Mouse (Mus musculus) limb, embryonic 13.5 days (tissue): ENCODE measurements around the gene Ttc30a2. TPM values are rescaled to one million over a fixed set of nuclear protein-coding genes. Genes with fewer than 3 reads are reported as not detected.
"Not testable (repeated sequence)": the region's sequence is repeated elsewhere in the genome, so short reads cannot be mapped to it uniquely, and the experiment has no call there.

Experiments used
- ATAC-seq: fragments of 200-750 bp; cut with Nextera tagmentation; 2 replicates; pipeline ENCODE4 v1.8.0; 2017; ENCODE audit warnings: low read depth, moderate number of reproducible peaks, moderate TSS enrichment; ENCODE audit not compliant: low FRiP score
- H3K27ac ChIP-seq: fragments of 300-500 bp; sonication (generic); 2 replicates; pipeline ENCODE4 v1.5.1; 2015; ENCODE audit warnings: inconsistent platforms, mild to moderate bottlenecking, moderate library complexity
- H3K27me3 ChIP-seq: fragments of 300-500 bp; sonication (generic); 2 replicates; pipeline ENCODE4 v1.6.1; 2015; ENCODE audit warnings: mild to moderate bottlenecking, inconsistent platforms
- H3K36me3 ChIP-seq: fragments of 300-500 bp; sonication (generic); 2 replicates; pipeline ENCODE4 v1.6.1; 2015; ENCODE audit warnings: inconsistent platforms, mild to moderate bottlenecking, moderate library complexity
- H3K4me1 ChIP-seq: fragments of 300-500 bp; sonication (generic); 2 replicates; pipeline ENCODE4 v1.6.1; 2015; ENCODE audit warnings: inconsistent platforms
- H3K4me2 ChIP-seq: fragments of 300-500 bp; sonication (generic); replicated peaks from 2 replicates; pipeline ENCODE4 v1.6.1; 2015; ENCODE audit warnings: inconsistent platforms, mild to moderate bottlenecking, moderate library complexity
- H3K4me3 ChIP-seq: fragments of 300-500 bp; sonication (generic); 2 replicates; pipeline ENCODE4 v1.5.1; 2015; ENCODE audit warnings: moderate library complexity, mild to moderate bottlenecking, inconsistent platforms
- H3K9ac ChIP-seq: fragments of 300-500 bp; sonication (generic); 2 replicates; pipeline ENCODE4 v1.6.1; 2015; ENCODE audit warnings: mild to moderate bottlenecking, inconsistent platforms
- H3K9me3 ChIP-seq: fragments of 300-500 bp; sonication (generic); 2 replicates; pipeline ENCODE4 v1.6.1; 2016; ENCODE audit warnings: inconsistent platforms
- WGBS: fragments of 180-500 bp; shearing (Covaris S2); methylation state at CpG from one replicate; pipeline ENCODE4 v1.1.7; 2015; 5-methylcytosine and 5-hydroxymethylcytosine counted together
- polyA plus RNA-seq: library from polyadenylated mRNA; unstranded; fragments of >200 nt; fragmentation: Nextera tagmentation; extraction: Ambion mirVana; gene quantifications from 2 replicates; pipeline ENCODE4 v1.2.1, GENCODE M21; 2015

Gene Ttc30a2
- polyA plus RNA-seq, 1 experiment from 2014 or later, result 0.42 TPM

DNA sequence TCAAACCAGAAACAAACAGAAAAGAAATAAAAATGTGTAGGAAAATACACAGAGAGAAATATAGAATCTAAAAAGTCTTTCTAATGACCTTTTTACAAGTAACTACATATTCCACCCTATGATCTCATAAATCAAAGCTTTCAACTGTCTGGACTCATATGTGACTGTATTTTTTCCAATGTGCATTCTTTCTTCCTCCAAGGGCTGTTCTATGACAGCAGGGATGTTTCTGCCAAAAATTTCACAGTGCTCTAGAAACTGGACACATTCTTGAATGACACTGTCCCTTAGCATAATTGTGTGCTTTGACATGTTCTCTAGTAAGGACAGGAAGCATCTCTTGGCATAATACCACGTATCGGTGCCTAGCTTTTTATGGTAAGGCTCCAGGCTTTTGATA, 1.9 kb downstream of the Ttc30a2 start:
- not testable (repeated sequence) for H3K9ac ChIP-seq, H3K36me3 ChIP-seq, H3K4me3 ChIP-seq, H3K4me1 ChIP-seq, H3K4me2 ChIP-seq, H3K27me3 ChIP-seq, H3K9me3 ChIP-seq, H3K27ac ChIP-seq, ATAC-seq
- 84% methylated on average over 2 of the region's 2 CpGs for WGBS

DNA sequence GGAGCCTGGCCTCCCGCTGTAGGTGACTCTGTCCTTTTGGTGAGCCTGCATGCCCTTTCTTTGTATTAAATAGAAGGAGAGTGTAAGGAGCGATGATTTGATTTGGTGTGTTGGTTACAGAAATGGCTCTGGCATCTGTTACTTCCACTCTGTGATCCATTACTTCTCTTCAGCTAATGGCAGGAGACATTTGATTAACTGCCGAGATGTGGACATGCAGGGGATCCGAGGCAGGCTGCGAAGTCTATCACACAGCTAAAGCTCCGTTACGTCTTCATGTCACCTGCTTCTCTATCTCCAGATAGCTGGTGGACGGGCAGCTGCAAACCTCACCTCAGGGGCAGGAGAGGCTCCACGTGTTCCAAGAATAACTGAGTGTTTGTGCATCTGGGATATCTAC, 3.8 kb downstream of the Ttc30a2 start:
- no peaks in the 10 kb centered on the region for H3K27me3 ChIP-seq

DNA sequence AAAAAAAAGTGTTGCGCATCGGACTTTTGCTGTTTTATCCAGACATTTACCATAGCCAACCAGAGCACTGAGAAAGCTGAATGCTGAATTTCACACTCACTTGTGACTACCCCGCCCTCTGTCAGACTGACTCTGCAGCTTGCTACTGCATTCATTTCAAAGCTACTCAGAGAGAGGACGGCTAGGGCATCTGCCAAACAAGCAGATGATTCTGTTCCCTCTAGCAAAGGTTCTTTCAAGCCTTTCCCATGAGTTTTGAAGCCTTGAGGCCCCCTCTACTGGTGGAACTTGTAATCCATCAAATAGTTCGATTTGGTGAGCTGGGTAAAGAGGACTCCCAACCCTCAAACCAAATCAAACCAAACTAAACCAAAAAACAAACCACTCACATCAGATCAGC, 13.0 kb downstream of the Ttc30a2 start:
- Histone ChIP-seq H3K4me3 (peak overlapping the region; percentile 8; the same call in 1 of the 2 replicates), H3K4me1 (peaks cover 61% of the 10 kb centered on the region), H3K27ac (peak overlapping the region; percentile 78)

More for the DNA sequence above, 3.8 kb downstream of the Ttc30a2 start:
- no peak overlapping the region for H3K9ac ChIP-seq
- no peak overlapping the region for H3K27ac ChIP-seq
- 55% methylated on average over 9 of the region's 9 CpGs for WGBS
- no peak for ATAC-seq
- no peak overlapping the region for H3K4me2 ChIP-seq
- H3K4me3 ChIP-seq, result no peak overlapping the region
- no peaks in the 10 kb centered on the region for H3K36me3 ChIP-seq
- H3K9me3 ChIP-seq, result no peaks in the 10 kb centered on the region
- no peaks in the 10 kb centered on the region for H3K4me1 ChIP-seq

DNA sequence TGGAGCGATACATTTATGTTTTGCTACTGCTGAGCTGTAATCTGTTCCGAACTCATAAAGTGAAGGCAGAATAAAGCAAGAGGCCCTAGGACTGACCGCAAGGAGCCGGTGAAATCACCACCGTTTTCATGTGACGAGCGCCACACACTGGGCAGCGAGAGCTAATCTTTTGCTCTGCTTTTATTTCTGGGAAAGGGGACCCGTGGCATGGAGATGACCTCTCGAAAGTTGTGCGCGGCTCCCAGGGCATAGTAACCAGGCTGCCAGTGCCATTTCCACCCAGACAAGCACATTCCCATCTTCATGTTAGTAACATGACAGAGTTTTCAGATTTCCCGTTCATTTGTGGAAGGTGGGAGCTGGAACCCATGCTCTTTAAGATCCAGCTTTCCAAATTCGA, 13.5 kb downstream of the Ttc30a2 start:
- Histone ChIP-seq H3K4me3 (peak overlapping the region; percentile 8; the same call in 1 of the 2 replicates), H3K27me3 (peaks cover 14% of the 10 kb centered on the region), H3K4me1 (peaks cover 66% of the 10 kb centered on the region), H3K27ac (peak overlapping the region; percentile 78), H3K9ac (peak overlapping the region; percentile 43; the same call in 1 of the 2 replicates), H3K9me3 (no peaks in the 10 kb centered on the region), H3K36me3 (no peaks in the 10 kb centered on the region), H3K4me2 (peak overlapping the region; percentile 57)
- ATAC-seq, result no peak
- 10% methylated on average over 14 of the region's 14 CpGs for WGBS

More for the DNA sequence above, 13.0 kb downstream of the Ttc30a2 start:
- Histone ChIP-seq H3K27me3 (peaks cover 14% of the 10 kb centered on the region), H3K9me3 (no peaks in the 10 kb centered on the region), H3K9ac (peak overlapping the region; percentile 43; the same call in 1 of the 2 replicates), H3K36me3 (no peaks in the 10 kb centered on the region), H3K4me2 (peak overlapping the region; percentile 57)
- ATAC-seq, result no peak
- WGBS, result 10% methylated on average over 5 of the region's 5 CpGs

DNA sequence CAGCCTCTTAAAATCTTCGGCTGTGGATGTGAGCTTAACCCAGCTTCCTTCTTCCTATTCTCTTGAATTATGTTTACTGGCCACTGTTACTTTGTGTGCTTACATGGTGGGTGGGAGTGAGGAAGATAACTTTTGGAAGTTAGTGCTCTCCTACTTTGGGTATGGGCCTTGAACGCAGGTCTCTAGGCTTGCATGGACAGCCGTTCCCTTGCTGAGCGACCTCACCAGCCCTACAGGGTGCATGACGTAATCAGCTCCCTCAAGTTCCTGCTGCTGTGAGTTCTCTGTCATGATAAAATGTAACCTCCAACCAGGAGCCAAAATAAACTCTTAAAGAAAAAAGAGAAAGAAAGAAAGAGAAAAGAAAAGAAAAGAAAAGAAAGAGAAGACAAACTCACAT, 13.9 kb downstream of the Ttc30a2 start:
- Histone ChIP-seq H3K36me3 (no peaks in the 10 kb centered on the region), H3K4me1 (peaks cover 70% of the 10 kb centered on the region), H3K4me2 (peak overlapping the region; percentile 57), H3K27me3 (peaks cover 14% of the 10 kb centered on the region), H3K4me3 (no peak overlapping the region), H3K9ac (0 out of 2 replicates have a peak overlapping the region, but pooled peaks have one; percentile 8), H3K9me3 (no peaks in the 10 kb centered on the region), H3K27ac (peak overlapping the region; percentile 78)
- no peak for ATAC-seq
- 42% methylated on average over 5 of the region's 5 CpGs for WGBS

DNA sequence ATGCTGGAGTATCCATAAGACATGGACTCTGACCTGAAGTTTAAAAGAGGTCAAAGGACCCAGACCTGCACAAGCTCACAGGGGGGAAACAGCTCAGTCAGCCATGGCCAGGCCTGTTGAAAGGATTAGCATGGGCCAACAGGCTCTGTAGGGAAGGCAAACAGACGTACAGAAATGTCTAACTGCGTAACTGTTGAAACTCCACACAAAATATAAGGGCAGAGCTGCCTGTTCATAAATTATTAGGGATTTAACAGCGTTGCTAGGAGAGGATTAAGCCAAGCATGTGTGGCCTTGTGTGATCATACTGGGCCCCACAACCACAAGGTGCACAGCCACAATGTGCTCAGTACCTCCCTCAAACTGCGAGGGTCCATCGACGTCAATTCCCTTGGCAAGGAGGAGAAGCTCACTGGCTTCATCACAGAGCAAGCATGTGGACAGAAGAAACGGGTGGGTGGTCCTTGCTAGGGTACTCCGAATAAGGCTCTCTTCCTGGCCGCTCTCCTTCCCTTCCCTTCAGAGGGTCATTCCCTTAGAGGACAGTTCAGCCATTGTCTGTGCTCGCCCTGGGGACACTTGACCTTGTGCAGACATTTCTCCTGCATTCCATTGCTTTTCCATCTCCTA, 14.6 kb downstream of the Ttc30a2 start:
- 39% methylated on average over 10 of the region's 10 CpGs for WGBS
- no peak overlapping the region for H3K9ac ChIP-seq
- peaks cover 77% of the 10 kb centered on the region for H3K4me1 ChIP-seq
- peak overlapping the region; percentile 57 for H3K4me2 ChIP-seq
- no peaks in the 10 kb centered on the region for H3K9me3 ChIP-seq
- H3K27ac ChIP-seq, result peak overlapping the region; percentile 78; the same call in 1 of the 2 replicates
- no peaks in the 10 kb centered on the region for H3K36me3 ChIP-seq
- ATAC-seq, result no peak
- peaks cover 14% of the 10 kb centered on the region for H3K27me3 ChIP-seq
- H3K4me3 ChIP-seq, result no peak overlapping the region

DNA sequence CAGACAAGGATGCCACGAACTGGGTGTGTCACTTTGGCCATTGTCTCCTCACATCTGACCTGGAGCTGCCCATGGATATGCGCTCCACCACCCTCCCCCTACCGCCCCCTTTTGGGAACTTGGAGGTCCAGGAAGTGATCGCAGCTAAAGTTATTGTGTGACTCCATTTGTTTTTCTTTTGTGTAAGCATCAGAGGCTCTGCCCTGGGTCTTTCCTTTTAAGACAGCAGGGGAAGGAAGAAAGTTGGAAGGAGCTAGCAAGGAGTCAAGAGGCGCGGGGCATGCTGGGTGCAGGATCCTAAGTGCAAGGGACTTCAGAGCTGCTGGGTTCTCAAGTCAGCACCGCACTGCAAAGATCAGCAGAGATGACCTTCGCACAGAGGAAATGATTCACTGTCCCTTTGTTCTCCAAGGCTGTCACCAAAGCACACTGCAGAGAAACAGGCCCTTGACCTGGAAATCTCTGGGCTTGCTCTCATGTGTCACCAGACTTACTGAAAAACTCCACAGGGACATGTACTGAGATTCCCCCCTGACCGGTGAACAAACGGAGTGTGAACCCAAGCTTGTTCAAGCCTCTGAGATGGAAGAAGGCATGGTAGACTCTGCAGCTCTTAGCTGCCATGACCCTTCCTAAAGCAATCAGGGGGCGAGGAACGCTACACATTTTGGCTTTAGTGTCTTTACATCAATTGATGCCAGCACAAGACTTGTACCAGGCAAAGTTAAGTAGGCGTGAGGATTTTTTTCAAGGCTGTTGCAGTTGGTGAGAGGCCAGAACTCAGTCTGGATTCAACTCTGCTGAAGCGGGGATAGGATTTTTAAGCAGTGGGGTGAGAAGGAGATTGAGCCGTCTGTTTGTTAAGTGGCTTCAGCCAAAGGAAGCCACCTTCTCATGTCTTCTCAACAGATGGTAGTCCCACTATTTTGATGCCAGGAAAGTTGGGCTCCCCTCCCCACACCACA, 17.3 kb downstream of the Ttc30a2 start:
- Histone ChIP-seq H3K4me1 (peaks cover 77% of the 10 kb centered on the region), H3K9me3 (no peaks in the 10 kb centered on the region), H3K27ac (peak overlapping the region; percentile 86), H3K9ac (no peak overlapping the region), H3K4me3 (0 out of 2 replicates have a peak overlapping the region, but pooled peaks have one; percentile 12), H3K27me3 (peaks cover 14% of the 10 kb centered on the region), H3K36me3 (no peaks in the 10 kb centered on the region), H3K4me2 (peak overlapping the region; percentile 57)
- WGBS, result 42% methylated on average over 15 of the region's 15 CpGs
- no peak for ATAC-seq

DNA sequence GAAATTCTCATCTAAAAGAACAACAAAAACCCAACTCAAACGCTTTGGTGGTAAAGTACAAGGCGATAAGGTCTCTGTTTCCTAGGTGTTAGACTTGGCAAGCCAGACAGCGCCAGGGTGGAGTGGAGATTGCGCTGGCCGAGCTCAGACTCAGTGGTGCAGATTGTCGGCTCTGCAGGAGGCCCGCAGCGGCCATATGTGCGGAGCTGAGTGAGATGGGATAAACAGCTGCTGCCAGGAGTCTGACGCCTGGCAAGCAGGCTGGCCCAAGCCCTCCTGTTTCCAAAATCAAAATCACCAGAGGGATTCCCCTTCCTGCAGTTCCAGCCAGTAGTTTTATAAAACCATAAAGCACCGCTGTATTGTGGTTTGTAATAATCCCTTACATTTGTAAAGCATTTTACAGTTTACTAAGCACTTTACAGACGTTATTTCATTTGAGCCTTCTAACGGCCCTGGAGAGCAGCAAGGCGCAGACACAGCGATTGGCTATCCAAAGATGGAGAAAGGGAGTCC, 18.1 kb downstream of the Ttc30a2 start:
- H3K9ac ChIP-seq, result no peak overlapping the region
- peak; percentile 88 for ATAC-seq
- H3K27me3 ChIP-seq, result peaks cover 19% of the 10 kb centered on the region
- H3K4me1 ChIP-seq, result peaks cover 73% of the 10 kb centered on the region
- peak overlapping the region; percentile 57 for H3K4me2 ChIP-seq
- no peaks in the 10 kb centered on the region for H3K9me3 ChIP-seq
- 3% methylated on average over 15 of the region's 15 CpGs for WGBS
- H3K36me3 ChIP-seq, result no peaks in the 10 kb centered on the region
- H3K27ac ChIP-seq, result peak overlapping the region; percentile 86
- 0 out of 2 replicates have a peak overlapping the region, but pooled peaks have one; percentile 12 for H3K4me3 ChIP-seq

DNA sequence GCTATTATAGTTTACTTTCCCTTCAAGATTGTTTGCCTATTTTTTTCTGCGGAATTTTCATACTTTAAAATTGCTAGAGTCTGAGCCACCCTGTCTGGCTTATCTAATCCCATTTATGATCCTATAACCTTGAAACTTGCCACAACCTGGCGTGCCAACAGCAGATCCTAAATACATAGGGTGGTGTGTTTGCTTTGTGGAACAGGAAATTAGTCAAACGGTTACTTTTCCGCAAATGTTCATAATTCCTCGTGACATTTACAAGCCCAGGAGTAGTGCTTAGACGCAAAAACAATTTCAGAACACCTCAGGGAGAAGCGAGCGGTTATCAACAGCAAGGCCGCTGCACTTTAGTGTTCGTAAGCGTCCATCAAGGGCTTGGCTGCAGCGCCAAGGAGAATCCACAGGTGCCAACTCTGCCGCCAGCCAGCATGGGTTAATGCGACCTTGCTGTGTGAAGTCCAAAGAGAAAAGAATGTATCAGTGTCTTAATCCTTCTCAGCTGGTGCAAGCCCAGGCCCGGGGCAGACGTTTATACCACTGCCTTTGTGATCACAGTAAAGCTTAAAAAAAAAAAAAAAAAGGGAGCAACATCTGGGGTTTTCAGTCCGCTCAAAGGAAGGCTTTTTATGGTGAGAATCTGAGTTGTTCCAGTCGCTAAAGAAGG, 18.7 kb downstream of the Ttc30a2 start:
- H3K4me3 ChIP-seq, result peak overlapping the region; percentile 2; the same call in 1 of the 2 replicates
- peaks cover 67% of the 10 kb centered on the region for H3K4me1 ChIP-seq
- peak overlapping the region; percentile 57 for H3K4me2 ChIP-seq
- peak overlapping the region; percentile 86 for H3K27ac ChIP-seq
- H3K9ac ChIP-seq, result peak overlapping the region; percentile 14; the same call in 1 of the 2 replicates
- ATAC-seq, result peak; percentile 65
- 4% methylated on average over 18 of the region's 18 CpGs for WGBS
- peaks cover 21% of the 10 kb centered on the region for H3K27me3 ChIP-seq
- no peaks in the 10 kb centered on the region for H3K9me3 ChIP-seq
- no peaks in the 10 kb centered on the region for H3K36me3 ChIP-seq

DNA sequence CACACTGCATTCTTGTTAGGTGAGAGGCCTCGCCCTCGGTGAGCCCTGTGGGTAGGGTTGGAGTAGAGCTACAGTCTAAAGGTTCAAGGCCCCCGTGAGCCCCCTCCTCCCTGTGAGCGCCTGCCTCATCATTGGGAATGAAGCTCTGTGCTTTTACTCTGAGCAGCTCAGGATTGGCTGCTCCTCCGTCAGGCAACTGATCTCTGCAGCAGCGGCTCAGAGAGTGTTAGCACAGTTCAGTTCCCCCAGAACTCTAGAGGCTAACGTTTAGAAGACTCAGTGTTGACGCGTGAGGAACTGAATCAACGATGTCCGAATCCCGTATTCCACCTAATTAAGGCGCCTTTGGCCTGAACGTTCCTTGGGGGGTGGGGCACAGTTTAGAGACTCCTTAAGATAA, 22.3 kb downstream of the Ttc30a2 start:
- Histone ChIP-seq H3K27me3 (peaks cover 16% of the 10 kb centered on the region), H3K27ac (no peak overlapping the region), H3K36me3 (no peaks in the 10 kb centered on the region), H3K4me1 (peaks cover 43% of the 10 kb centered on the region), H3K9me3 (no peaks in the 10 kb centered on the region), H3K4me3 (no peak overlapping the region), H3K9ac (no peak overlapping the region), H3K4me2 (no peak overlapping the region)
- no peak for ATAC-seq
- 59% methylated on average over 14 of the region's 14 CpGs for WGBS

DNA sequence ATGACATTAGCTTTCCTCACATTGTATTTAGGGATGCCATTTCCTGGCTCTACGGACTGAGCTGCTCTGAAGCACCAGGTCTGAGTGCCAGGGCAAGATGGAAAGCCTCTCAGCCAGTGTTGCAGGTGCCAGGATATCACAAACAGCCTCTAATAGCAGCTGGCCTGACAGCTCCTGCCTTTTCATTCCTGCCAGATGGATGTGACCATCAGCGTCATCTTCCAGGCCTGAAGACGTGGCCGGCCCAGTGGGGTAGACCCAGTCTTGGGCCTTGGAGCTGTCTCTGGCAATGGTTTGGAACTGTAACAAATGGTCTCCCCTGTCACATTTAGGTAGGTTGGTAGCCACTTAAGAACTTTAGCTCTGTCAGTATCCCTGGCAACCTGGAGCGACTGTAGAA, 24.6 kb downstream of the Ttc30a2 start:
- Histone ChIP-seq H3K4me1 (peaks cover 23% of the 10 kb centered on the region), H3K27ac (no peak overlapping the region), H3K4me2 (no peak overlapping the region), H3K27me3 (peaks cover 16% of the 10 kb centered on the region), H3K9me3 (no peaks in the 10 kb centered on the region), H3K9ac (no peak overlapping the region), H3K36me3 (no peaks in the 10 kb centered on the region), H3K4me3 (no peak overlapping the region)
- ATAC-seq, result no peak
- WGBS, result 92% methylated on average over 5 of the region's 5 CpGs
